Mouse (Mus musculus): ENCODE measurements around the gene Dcxr.
"Not testable (repeated sequence)": the region's sequence is repeated elsewhere in the genome, so short reads cannot be mapped to it uniquely, and the experiment has no call there.

Dcxr gene

DNA sequence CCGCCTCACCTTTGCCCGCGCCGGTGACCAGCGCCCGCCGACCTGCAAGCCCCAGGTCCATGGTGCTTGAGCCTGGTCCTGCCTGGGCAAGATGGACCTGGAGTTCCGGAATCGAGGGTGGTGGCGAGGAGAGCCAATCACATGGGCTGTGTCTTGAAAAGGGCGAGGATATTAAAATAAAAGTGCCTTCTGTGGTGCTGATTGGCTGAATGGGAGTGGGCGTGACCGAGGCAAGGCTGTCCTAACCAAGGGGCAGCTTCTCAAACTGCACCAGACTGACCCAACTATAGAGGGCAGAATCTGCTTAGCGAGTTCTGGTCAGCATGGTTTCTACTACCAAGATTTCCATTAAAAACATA lies at the start of gene Dcxr:
Gene Dcxr (minus strand): TSS at position 113 of the 359 bp plus-strand sequence.
- DNase-seq: peak; percentile 68

DNA sequence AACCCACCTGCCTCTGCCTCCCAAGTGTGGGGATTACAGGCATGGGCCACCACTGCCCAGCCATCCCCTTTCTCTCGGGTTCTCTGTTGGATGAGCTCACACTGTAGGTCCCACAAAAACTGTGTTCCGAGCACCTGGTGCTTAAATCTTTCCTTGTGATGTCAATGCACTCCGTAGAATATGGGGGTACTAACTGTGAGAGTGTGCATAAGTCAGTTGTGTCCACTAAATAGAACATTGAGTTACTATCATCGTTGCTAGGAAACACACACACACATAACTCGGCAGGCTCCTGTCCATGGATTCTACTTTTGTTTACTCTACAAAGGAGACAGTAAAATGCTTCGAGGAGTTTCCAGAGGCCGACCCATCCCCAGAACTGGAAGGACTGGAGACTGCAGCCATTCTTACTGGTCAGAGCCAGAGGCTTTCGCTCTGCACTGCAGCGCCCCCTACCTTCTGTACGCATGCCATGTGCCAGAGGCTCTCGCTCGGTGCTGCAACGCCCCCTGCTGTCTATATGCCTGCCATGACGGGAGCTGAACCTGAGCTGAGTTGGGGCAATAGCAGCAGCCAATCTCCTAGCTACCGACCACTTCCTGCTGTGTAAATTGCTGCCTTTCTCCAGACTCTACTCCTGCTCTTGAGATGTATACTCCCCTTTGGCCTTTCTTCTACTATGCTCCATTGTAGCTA lies 48.8 kb upstream of the Dcxr start:
- DNase-seq: peak; percentile 99

DNA sequence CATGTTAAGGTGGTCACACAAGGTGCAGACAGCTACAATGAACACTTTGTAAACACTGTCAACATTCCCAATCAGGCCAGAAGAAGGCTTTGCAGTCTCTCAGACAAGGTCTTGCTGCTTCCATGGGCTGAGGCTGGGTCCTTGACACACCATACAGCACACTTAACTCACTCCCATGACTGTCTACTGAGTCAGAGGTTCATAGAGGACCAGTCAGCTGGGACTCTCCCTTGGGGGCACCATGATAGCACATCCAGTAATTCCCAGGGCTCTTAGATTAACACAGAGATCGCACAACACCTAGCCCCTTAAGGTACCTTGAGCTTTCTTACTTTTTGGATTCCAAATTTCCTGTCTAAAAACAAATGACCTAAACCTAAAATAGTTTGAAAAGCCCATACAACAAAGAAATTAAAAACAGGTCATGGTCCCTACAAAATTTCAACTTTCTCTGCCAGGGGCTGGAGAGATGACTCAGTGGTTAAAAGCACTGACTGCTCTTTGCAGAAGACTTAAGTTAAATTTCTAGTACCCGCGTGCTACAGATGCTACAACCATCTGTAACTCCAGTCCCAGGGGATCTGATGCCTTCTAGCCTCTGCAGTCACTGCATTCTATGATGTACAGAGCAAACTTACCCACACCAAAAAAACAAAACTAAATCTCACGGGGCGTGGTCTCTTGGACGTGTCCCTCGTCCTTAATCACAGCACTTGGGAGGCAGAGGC lies 46.5 kb upstream of the Dcxr start:
- no peak for DNase-seq

DNA sequence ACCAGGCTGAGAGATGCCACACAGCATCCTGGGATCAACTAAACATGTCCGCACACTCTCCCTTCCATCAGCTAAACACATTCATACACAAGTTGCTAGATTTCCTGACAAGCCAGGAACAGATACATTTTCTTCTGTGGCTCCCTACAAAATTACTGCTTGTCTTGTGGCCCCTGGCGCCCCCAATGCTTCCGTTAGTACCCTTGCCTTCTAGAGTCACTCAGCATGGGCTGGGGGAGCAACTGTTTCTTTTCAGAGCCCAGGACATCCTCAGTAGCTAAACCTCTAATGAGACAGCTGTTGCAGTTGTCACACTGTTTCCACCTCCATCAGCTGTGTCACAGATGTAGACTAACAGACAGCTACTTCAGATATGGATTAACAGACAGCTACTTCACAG lies 45.7 kb upstream of the Dcxr start:
- DNase-seq: no peak

DNA sequence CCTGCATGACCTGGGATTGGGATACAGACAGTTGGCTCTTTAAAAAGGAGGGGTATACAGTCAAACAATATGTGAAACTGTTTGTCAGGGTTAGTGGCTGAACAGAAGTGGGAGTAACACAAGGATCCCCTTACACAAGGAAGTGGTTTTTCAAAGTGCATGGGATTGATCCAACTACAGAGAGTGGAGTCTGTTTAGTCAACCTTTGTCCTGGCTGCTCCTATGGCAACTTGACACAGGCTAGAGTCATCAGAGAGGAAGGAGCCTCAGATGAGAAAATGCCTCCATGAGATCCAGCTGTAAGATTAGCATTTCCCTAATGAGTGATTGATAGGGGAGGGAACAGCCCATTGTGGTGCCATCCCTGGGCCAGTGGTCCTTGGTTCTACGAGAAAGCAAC lies 41.1 kb upstream of the Dcxr start:
- DNase-seq: no peak

DNA sequence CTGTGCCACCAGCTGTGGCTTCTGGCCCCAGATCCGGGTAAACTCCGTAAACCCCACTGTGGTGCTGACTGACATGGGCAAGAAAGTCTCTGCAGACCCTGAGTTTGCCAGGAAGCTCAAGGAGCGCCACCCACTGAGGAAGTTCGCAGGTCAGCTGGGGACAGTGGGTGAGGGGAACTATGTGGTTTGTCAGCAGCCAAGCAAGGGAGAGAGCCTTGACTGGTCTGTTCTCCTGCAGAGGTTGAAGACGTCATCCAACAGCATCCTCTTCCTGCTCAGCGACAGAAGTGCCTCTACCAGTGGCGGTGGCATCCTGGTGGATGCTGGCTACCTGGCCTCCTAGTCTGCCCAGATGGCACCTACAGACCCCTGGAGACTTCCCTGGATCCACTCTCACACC lies 39.9 kb upstream of the Dcxr start:
- DNase-seq: not testable (repeated sequence)

DNA sequence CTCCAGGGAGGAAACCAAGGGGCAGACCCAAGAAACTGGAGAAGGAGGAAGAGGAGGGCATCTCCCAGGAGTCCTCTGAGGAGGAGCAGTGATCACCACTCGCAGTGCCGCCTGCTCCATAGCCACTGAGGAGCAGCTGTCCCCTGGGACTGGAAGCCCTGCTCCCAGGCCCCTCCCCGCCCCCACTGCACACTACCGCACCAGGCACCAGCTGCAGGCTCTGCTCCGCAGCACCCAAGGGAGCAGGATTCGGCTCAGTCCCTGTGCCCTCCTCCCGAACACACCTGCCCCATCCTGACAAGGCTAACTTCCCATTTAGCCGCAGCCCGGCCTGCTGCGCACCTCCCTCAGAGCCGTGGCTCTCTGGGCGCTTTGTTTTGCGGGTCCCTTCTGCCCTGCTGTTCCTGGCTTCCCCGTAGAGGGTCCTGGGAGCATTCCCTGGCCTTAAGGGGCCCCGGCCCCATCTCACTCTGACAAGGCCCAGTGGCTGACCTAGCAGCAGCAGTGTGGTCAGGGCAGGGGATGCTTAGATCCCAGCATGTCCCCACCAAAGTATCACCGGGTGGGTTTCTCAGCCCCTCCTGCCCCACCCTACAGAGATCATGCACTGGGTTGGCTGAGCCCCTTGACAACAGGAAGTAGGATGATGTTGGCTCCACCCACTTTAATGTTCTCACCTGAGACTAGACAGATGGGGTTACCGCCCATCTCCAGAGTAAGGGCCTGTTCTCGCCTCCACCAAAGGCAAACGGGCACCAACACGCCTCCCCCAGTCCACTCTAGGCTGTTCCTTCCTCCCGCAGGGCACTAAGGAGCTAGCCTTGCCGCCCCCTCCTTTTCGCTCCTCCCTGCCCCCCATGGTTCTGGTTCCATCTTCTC lies 36.3 kb upstream of the Dcxr start:
- DNase-seq: not testable (repeated sequence)

DNA sequence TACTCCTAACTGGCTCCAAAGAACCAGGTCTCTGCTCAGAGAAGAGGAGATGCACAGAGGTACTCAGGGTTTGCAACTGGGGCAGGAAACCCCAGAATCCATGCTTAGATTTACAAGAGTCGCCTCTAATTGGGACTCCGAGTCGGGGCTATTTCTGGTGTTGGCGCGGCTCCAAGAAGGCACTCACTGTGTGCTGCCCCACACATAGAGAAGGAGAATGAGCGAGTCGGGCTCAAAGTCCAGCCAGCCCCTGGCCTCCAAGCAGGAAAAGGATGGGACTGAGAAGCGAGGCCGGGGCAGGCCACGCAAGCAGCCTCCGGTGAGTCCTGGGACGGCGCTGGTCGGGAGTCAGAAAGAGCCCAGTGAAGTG lies 35.6 kb upstream of the Dcxr start, which contains the start of gene Hmga1b:
Gene Hmga1b (plus strand): TSS at position 123 of the 370 bp plus-strand sequence.
- not testable (repeated sequence) for DNase-seq

DNA sequence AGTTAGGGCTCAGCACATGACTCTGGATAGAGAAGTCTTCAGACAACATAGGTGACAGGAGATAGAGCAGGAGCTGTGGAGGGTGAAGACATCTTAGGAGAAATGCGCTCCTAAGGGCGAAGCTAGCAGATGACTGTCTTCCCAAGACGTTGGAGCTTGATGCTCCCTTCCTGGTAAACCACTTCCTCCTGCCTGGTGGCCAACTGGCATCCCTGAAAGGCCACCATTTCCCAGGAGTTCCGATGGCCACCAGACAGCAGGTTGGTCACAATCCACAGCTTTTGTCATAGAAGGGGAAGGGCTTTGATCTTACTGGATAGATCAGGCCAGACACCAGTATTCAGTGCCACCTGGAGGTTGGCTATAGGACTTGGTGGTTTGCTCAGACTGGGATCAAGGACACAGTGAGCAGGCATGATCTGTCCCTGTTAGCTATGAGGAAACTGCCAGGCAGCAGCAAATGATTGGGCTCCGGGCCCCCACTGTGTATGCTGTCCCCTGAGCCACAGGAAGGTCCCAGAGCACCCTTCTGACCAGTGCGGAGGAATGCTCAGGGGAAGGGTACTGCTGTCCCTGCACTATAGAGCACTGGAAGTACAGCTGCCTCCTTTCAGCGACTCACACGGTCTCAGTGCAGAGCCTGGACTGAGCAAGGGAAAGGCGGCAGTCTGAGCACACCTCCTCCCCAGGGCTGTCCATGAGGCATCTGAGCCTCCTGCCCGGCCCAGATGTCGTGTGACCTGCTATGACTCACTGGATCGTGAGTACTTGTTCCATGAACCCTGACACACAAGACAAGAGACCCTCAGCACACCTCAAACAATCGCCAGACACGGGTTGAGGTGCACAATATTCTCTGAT lies 35.0 kb upstream of the Dcxr start:
- DNase-seq: no peak

DNA sequence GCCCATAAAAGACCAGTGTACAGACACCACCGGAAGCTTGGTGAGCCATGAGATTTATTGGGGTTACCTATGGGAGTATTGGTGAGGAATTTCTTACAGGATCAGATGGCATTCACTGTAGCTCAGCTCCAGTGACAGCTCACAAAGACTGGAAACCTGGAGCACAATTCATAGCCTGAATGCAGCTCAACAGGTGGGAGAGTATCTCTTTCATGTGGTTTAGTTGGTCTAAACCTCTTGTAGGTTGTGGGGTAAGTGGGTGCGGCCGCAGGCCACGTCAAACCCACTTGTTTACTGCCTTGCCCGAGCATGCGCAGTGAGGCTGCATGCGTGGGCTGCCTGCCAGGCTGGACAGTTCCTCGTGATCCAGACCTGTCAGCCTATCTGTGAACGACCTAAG lies 33.2 kb upstream of the Dcxr start:
- no peak for DNase-seq

DNA sequence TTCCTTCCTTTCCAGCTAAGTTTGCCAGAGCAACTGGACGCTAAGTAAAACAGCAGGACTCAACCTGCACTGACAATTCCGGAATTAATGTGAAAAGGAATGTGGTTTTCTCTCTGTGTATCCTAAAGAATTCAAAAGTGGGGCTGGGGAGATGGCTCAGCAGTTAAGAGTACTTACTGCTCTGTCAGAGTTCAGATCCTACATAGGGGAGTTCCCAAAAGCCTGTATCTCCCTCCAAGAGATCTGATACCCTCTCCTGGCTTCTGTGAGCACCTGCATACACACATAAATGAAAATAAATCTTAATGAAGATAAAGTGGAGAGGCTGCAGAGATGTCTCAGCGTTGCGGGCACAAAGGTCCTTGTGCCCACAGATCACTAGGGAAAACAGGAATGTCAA lies 24.5 kb upstream of the Dcxr start:
- no peak for DNase-seq

DNA sequence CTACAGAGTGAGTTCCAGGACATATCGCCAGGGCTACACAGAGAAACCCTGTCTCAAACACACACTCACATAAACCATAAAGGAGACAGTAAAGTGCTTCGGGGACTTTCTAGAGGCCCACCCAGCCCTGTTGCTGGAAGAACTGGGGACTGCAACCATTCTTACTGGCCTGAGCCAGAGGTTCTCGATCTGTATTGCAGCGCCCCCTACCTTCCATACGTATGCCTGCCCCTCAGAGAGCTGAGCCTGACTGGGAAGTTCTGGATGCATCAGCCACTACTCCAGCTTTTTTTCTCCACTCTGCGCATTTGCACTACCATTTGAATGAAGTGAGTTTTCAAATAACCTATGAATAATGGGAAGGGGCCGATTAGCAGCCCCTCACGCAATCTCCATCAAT lies 22.3 kb upstream of the Dcxr start:
- no peak for DNase-seq

DNA sequence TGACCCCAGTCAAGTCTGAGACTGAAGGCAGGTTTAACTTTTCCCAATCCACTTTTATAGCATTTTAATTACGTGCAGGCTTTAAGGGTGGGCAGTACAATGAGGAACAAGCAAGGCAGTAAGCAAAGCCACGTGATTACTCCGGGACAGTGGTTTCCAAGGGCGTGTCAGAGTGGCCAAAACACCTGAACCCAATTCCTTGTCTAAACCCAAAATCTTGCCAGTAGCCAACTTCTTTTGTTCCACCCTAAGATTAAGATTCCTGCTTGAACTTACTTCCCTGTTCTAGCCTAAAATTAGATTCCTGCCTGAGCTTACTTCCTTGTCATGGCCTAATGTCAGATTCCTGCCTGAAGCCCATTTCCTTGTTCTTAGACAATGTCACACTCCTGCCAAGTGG lies 20.9 kb upstream of the Dcxr start:
- no peak for DNase-seq

DNA sequence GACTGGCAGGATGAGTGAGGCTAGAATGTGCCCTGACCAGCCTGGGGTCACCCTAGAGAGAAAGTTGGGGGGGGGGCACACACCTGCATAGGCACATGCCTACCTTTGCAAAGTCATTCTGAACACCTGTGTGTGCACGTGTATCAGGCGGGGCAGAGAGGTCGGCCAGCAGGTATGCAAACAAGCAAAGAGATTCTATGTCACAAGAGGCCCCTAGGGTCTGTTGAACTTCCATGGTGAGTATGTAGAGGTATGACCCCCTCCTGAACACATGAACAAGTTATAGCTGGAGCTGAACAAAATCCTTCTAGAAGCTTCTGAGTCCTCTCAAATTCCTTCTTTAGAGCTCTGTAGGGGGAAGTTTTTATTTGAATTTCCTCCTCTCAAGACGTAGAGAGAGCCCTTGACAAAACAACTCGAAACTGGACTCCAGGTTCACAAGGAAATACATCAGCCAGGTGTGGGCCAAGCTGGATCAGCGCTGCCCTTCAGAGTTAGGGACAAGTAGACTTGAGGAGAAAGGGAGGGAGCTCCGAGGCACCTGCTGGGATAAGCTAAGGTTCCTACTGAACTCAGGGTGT lies 17.1 kb upstream of the Dcxr start:
- no peak for DNase-seq

DNA sequence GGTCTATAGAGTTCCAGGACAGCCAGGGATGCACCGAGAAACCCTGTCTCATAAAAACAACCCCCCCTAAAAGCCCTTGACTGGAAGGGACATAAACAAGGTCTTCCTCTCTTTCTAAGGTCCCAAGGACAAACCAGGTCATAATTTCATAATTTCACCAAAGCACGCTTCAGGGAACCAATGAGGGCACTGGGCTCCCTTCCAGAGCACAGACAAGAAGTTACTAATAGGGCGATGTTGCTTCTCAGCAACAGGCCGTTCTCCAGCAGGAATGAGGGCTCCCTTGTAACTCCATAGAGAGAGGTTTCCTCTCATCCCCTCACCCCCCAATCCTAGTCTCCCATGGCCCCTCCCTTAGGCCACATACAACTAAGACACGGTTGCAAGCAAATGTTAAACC lies 13.9 kb upstream of the Dcxr start:
- DNase-seq: no peak

DNA sequence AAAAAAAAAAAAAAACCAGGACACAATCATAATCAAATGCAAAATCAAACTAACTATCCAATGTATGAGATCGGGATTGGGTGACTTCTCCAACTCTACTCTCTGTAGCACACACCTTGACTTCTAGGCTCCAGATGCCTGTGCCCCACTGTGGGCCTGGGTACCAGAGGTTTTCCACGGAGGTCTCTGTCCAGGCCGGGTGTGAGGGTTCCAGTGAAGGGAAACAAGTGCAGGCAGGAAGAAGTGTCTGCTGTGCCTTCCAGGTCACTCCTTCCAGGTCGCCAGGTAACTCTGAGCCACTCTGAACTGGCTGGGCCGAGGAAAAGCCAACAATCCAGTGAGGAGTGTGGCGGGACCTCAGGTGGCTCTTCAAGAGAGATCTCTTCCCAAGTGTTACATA lies 9.3 kb upstream of the Dcxr start:
- no peak for DNase-seq

DNA sequence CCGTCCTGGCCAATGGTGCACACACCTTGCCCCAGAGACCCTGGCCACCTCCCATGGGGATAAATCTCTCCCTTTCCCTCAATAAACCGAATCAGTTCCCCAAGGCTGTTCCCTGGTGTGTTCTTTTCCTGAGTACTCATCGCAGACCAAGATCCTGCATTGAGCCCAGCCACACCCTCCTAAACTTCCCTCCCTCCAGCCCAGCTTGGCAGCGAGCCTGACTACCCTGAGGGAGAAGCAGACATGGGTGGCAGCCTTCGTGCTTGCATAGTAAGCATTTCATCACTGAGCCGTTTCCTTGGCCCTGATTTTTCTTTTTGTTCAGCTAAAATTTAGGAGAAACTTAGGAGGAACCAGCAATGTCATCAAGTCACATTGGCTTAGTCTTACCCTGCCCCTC lies 6.4 kb upstream of the Dcxr start:
- DNase-seq: no peak

DNA sequence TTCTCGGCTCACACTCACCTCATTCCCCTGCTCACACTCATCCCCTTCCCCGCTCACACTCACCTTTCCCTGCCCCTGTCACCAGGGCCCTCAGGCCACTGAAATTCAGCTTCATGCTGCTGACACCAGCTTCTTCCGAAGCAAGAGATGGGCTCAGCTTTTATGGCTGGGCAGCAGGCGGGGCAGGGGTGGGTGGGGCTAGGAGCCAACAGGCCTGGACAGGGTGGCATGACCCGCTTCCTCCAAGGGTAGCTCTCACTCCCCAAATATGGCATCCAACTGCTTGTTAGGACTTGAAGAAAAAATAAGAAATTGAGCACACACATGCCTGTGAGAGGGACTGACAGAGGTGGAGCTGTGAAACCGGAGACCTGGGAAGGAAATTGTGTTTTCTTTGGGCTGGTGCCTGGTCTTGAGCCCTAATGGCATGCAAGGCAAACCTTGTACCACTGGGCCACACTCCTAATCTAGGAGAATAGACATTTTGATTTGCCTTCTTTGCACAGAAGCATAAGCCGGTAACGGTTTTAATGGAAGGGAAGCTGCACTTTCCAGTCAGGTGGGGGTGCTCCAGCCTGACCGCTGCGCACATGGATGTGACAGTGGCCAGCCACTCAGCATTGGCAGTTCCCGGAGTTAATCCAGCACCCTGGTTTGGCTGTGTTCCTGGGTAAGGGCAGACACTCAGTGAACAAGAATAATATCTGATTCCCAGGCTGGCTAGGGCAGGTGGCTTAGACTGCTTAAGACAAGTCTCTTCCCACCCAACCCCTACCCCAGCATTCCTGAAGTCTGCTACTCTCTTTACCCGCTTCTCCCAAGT lies 5.0 kb upstream of the Dcxr start, which contains the start of gene Cbr2:
Gene Cbr2 (minus strand): TSS at position 257 of the 823 bp plus-strand sequence.
- no peak for DNase-seq

DNA sequence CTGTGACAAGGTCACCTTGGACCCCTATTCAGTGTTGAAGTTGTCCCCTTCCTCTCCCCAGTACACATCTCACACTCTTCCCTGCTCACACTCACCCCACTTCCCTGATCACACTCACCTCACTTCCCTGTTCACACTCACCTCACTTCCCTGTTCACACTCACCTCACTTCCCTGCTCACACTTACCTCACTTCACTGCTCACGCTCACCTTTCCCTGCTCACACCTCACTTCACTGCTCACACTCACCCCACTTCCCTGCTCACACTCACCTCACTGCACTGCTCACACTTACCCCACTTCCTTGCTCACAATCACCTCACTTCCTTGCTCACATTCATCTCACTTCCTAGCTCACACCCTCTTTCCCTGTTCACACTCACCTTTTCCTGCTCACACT lies 4.3 kb upstream of the Dcxr start:
- no peak for DNase-seq

DNA sequence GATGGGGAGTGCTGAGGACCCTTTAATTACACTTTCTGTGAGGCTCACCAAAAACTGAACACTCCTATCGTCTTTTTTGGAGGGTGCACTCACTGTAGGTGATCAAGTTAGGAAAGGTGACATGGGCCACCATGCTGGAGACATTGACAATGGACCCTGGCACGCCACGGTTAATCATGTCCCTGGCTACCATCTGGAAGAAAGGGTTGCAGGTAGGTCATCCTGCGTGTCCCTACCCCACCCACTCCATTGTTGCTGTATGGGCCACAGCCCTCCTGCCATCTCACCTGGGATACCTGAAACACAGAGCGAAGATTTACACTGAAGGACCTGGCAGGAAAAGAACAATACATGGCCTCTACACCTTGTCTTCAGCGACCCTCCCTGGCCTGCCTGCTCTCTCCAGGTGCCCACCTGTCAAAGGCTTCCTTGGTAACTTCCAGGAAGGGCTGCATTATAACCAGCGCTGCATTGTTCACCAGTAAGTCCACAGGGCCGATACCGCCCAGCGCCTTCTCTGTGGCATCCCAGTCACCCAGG lies 3.3 kb upstream of the Dcxr start:
- no peak for DNase-seq

DNA sequence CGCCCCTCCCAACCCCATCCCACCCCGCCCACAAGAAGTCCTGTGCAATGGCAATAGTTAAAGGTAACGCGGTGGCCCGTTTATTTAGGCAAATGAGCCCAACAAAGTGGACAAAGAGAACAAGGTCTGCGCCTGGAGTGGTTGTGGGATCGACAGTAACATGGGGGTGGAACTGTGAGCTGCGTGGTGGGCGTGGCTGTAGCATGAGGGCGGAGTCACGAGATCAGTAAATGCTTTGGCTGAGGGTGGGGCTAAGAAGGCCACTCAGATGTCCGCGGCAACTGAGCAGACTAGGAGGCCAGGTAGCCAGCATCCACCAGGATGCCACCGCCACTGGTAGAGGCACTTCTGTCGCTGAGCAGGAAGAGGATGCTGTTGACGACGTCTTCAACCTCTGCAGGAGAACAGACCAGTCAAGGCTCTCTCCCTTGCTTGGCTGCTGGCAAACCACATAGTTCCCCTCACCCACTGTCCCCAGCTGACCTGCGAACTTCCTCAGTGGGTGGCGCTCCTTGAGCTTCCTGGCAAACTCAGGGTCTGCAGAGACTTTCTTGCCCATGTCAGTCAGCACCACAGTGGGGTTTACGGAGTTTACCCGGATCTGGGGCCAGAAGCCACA lies 2.5 kb upstream of the Dcxr start:
- not testable (repeated sequence) for DNase-seq
